Mouse (Mus musculus) liver, embryonic 16.5 days (tissue): Measurements from ENCODE around the gene Tubd1. TPM values are rescaled to one million over a fixed set of nuclear protein-coding genes. Genes with fewer than 3 reads are reported as not detected.

Source experiments
- ATAC-seq: fragments of 200-750 bp; cut with Nextera tagmentation; 2 replicates; pipeline ENCODE4 v1.8.0; 2017; ENCODE audit warnings: low read depth, mild to moderate bottlenecking, moderate number of reproducible peaks, moderate library complexity
- H3K27ac ChIP-seq: fragments of 300-500 bp; sonication (generic); 2 replicates; pipeline ENCODE4 v1.5.1; 2014; ENCODE audit warnings: mild to moderate bottlenecking, low read length
- H3K27me3 ChIP-seq: fragments of 300-500 bp; sonication (generic); 2 replicates; pipeline ENCODE4 v1.6.1; 2014; ENCODE audit warnings: low read depth, low read length, mixed read lengths; ENCODE audit not compliant: control insufficient read depth, insufficient read depth
- H3K36me3 ChIP-seq: fragments of 300-500 bp; sonication (generic); 2 replicates; pipeline ENCODE4 v1.6.1; 2014; ENCODE audit warnings: mild to moderate bottlenecking; ENCODE audit not compliant: control insufficient read depth, insufficient read depth
- H3K4me1 ChIP-seq: fragments of 300-500 bp; sonication (generic); 2 replicates; pipeline ENCODE4 v1.6.1; 2014; ENCODE audit warnings: low read depth, low read length, mixed read lengths; ENCODE audit not compliant: control insufficient read depth
- H3K4me2 ChIP-seq: fragments of 300-500 bp; sonication (generic); 2 replicates; pipeline ENCODE4 v1.6.1; 2014; ENCODE audit warnings: low read depth, low read length, mixed read lengths
- H3K4me3 ChIP-seq: fragments of 300-500 bp; sonication (generic); 2 replicates; pipeline ENCODE4 v1.5.1; 2014; ENCODE audit warnings: low read depth, mild to moderate bottlenecking, low read length
- H3K9ac ChIP-seq: fragments of 300-500 bp; sonication (generic); 2 replicates; pipeline ENCODE4 v1.6.1; 2014; ENCODE audit warnings: low read depth, low read length
- H3K9me3 ChIP-seq: fragments of 300-500 bp; sonication (generic); replicated peaks from 2 replicates; pipeline ENCODE4 v1.6.1; 2016; ENCODE audit warnings: low read length; ENCODE audit not compliant: control insufficient read depth
- WGBS: fragments of 180-500 bp; shearing (Covaris S2); extraction: QIAGEN DNeasy Blood & Tissue Kit; methylation state at CpG from one replicate; pipeline ENCODE4 v1.1.7; 2014; ENCODE audit not compliant: insufficient replicate concordance; 5-methylcytosine and 5-hydroxymethylcytosine counted together
- polyA plus RNA-seq: library from polyadenylated mRNA; unstranded; fragments of >200 nt; fragmentation: Nextera tagmentation; extraction: Ambion mirVana; gene quantifications from 2 replicates; pipeline ENCODE4 v1.2.1, GENCODE M21; 2015

The Tubd1 gene
- polyA plus RNA-seq, 1 experiment from 2014 or later, result 8.8 TPM

DNA sequence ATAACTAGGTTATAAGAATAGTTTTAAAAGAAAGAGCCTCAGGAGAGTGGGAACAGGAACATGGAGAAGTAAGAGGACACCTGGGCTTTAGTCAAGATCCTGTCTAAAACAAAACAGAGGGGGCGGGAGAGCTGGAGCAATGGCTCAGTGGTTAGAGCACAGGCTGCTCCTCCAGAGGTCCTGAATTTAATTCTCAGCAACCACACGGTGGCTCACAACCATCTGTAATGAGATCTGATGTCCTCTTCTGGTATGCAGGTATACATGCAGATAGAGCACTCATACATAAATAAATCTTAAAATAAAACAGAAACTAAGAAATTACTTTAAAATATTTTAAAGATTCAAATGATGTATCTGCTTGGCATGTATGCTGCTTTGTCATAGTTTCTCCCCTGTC lies 27.8 kb downstream of the Tubd1 start:
- Histone ChIP-seq H3K4me1 (peaks cover under 1% of the 10 kb centered on the region), H3K27ac (no peak overlapping the region), H3K4me2 (no peak overlapping the region), H3K9ac (no peak overlapping the region), H3K36me3 (no peaks in the 10 kb centered on the region), H3K4me3 (no peak overlapping the region), H3K27me3 (no peaks in the 10 kb centered on the region), H3K9me3 (no peaks in the 10 kb centered on the region)
- no peak for ATAC-seq
- WGBS, result 52% methylated on average over 2 of the region's 2 CpGs

DNA sequence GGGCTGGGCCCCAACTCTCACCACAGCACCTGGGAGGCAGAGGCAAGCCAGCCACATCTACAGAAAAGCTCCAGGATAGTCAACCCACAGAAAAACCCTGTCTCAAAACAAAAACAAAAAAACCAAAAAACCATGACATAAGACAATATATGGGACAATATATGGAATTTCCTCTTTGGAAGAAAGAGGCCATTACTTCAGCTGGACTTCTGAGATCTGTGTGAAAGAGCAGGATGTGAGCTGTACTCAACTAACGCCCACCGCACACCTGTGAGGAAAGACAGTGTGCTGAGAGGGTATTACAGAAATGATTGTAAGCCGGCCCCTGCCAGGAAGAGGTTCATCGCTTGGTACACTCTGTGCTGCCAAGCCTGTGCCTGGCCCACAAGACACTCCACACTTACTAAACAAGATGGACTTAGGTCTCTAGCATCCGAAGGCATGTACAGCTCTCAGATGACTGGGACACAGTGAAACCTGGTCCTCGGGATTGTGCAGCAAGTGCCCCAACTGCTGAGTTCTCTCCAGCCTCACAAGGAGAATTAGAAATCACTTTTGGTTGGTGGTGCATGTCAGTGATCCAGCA lies 28.9 kb downstream of the Tubd1 start:
- Histone ChIP-seq H3K4me3 (no peak overlapping the region), H3K4me2 (no peak overlapping the region), H3K27ac (no peak overlapping the region), H3K27me3 (no peaks in the 10 kb centered on the region), H3K9me3 (no peaks in the 10 kb centered on the region), H3K9ac (no peak overlapping the region), H3K4me1 (peaks cover 3% of the 10 kb centered on the region), H3K36me3 (no peaks in the 10 kb centered on the region)
- WGBS, result 76% methylated on average over 6 of the region's 6 CpGs
- ATAC-seq, result no peak

DNA sequence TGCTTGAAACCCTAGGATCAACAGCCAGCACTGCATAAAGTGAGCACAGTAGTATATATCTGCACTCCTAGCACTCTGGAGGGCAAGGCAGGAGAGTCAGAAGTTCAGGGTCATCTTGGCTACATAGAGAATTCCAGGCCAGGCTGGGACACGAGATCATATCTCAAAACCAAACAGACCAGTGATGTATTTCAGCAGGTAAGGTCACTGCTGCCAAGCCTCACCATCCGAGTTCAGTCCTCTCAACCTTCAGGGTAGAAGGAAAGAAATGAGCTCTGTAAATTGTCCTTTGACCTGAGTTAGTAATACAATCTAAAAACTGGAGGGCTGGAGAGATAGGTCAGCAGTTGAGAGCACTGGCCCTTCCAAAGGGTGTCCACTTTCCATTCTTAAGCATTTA lies 29.6 kb downstream of the Tubd1 start:
- H3K4me1 ChIP-seq, result peaks cover 10% of the 10 kb centered on the region
- H3K4me3 ChIP-seq, result no peak overlapping the region
- H3K9ac ChIP-seq, result no peak overlapping the region
- no peaks in the 10 kb centered on the region for H3K36me3 ChIP-seq
- 0 out of 2 replicates have a peak overlapping the region, but pooled peaks have one; percentile 20 for H3K27ac ChIP-seq
- 45% methylated on average over 2 of the region's 2 CpGs for WGBS
- ATAC-seq, result peak; percentile 22; the same call in 1 of the 2 replicates
- H3K9me3 ChIP-seq, result no peaks in the 10 kb centered on the region
- no peaks in the 10 kb centered on the region for H3K27me3 ChIP-seq
- no peak overlapping the region for H3K4me2 ChIP-seq

DNA sequence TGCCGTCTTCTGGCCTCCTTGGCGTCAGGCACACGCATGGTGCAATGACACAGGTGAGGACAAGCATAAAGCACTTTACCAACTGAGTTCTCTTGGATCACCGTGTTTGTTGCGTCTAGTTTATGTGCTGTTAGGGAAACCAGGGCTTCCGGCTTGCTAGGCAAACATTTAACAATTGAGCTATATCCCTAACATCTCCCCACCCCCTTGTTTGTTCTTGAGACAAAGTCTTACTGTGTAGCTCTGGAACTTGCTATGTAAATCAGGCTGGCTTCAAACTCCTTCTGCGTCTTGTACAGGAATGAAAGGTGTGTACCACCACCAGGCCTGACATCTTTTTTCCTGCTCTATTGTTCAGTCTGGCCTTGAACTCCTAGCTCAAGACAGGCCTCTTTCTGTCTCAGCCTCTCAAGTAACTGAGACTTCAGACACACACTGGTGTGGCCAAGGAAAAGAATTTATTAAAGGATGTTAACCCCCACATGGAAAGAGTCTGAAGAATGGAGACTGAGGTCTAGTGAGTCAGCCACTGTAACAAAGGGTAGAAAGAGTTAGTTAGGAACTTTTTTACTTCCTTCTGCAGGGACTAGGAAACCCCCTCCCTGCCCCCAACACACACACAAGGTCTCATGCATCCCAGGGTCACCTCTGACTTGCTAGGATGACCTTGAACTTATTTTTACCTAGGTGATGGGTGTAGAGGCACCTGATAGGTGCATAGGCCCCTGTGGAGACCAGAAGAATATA lies 31.0 kb downstream of the Tubd1 start:
- H3K4me3 ChIP-seq, result no peak overlapping the region
- no peak overlapping the region for H3K4me2 ChIP-seq
- H3K36me3 ChIP-seq, result no peaks in the 10 kb centered on the region
- no peak overlapping the region for H3K9ac ChIP-seq
- 72% methylated on average over 7 of the region's 7 CpGs for WGBS
- no peak for ATAC-seq
- H3K27me3 ChIP-seq, result no peaks in the 10 kb centered on the region
- no peaks in the 10 kb centered on the region for H3K9me3 ChIP-seq
- H3K4me1 ChIP-seq, result peaks cover 24% of the 10 kb centered on the region
- H3K27ac ChIP-seq, result no peak overlapping the region

DNA sequence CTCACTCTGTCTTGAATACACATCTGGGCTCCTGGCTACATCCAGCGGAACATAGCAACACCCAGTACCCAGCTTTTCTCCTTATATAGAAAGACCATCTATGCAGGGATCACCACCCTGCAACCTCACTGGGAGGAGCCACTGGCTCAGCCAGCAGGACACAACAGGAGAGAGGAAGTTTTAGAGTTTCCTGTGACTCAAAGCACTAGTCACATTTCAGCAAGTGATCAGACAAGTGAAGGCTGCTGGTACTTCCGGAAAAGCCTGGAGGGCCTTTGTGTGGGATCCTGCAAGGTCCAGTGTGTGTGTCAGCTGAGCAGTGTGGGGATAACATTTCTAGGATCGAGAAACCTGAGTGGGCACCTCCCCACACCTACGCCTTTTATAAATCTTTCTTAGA lies 32.4 kb downstream of the Tubd1 start:
- no peak for ATAC-seq
- no peaks in the 10 kb centered on the region for H3K9me3 ChIP-seq
- H3K27ac ChIP-seq, result peak overlapping the region; percentile 15; the same call in 1 of the 2 replicates
- no peaks in the 10 kb centered on the region for H3K36me3 ChIP-seq
- H3K4me3 ChIP-seq, result no peak overlapping the region
- 42% methylated on average over 4 of the region's 4 CpGs for WGBS
- peaks cover 33% of the 10 kb centered on the region for H3K4me1 ChIP-seq
- H3K4me2 ChIP-seq, result no peak overlapping the region
- no peak overlapping the region for H3K9ac ChIP-seq
- no peaks in the 10 kb centered on the region for H3K27me3 ChIP-seq

DNA sequence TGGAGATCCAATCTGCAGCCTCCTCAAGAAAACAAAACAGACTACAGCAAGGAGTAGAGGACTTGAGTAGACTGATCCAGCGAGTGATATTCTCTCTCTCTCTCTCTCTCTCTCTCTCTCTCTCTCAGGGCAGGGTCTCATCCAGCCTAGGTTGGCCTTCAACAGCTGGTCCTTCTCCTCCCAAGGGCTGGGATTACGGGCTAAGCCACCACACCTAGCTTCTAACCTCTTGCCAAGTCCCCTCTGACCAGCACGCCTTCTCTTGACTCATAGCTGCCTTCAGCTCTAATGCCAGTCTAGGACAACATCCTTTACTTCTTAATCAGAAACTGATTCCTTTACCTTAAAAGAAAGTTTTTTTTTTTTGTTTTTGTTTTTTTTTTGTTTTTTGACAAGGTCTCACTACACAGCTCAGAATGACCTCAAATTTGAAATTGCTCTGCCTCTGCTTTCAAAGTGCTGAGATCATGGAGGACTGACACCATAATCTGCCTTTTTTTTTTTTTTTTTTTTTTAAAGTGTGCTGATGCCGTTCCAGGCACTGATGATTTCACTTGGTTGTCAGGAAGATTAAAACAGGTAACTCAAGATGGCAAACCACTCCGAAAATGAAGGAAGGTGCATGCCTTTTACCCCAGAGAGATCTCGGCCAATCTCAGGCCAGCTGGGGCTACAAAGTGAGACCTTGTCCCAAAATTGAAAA lies 33.5 kb downstream of the Tubd1 start:
- 58% methylated on average over 6 of the region's 6 CpGs for WGBS
- H3K36me3 ChIP-seq, result no peaks in the 10 kb centered on the region
- peaks cover 34% of the 10 kb centered on the region for H3K4me1 ChIP-seq

DNA sequence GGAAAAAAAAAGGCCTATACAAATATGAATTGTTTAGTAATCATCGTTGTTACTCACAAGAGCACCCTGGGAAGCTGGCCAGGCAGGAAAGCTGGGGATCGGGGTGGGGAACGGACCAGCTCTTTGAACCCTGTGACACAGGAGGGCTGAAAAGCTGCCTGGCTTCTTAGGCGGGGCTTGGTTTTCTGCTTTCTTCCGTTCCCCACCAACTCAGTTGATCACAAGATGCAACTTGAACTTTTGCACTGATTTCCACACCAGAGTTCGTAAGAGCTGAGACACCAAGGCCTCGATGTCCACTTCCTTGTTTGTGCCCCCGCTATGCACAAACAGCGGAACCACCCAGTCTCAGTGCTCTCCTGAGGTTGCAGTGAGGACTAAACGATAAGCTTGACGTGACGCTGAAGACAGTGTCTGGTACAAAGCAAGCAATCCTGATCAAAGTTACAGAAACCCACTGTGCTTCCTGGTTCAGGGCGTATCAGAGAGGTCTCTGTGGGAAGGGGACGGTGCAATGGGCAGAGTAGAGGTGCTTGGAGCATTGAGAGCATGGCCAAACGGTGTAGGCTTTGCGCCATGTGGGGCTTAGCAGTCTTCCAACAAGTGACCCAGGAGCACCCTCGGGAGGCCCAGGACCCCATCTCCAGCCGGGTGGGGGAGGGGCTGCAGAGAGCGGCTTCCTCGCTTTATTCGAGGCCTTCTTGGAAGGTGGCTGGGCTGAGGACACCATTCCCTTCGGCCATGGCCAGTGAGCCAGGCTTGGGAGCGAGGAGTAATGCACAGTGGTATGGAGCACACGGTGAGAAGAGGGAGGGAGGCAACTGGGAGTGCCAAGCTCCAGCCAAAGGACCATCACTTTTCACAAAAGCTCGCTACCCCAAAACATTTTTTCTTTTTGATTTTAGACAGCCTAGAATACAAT lies 34.3 kb downstream of the Tubd1 start:
- H3K9ac ChIP-seq, result no peak overlapping the region
- peaks cover 37% of the 10 kb centered on the region for H3K4me1 ChIP-seq
- H3K36me3 ChIP-seq, result no peaks in the 10 kb centered on the region
- 43% methylated on average over 25 of the region's 25 CpGs for WGBS
- H3K4me3 ChIP-seq, result no peak overlapping the region
- peak overlapping the region; percentile 68 for H3K27ac ChIP-seq
- ATAC-seq, result peak; percentile 26; the same call in 1 of the 2 replicates
- H3K9me3 ChIP-seq, result no peaks in the 10 kb centered on the region
- H3K4me2 ChIP-seq, result peak overlapping the region; percentile 22
- H3K27me3 ChIP-seq, result no peaks in the 10 kb centered on the region

More for the DNA sequence above, 33.5 kb downstream of the Tubd1 start:
- Histone ChIP-seq H3K27me3 (no peaks in the 10 kb centered on the region), H3K27ac (no peak overlapping the region; the same call in 1 of the 2 replicates), H3K4me2 (no peak overlapping the region), H3K9me3 (no peaks in the 10 kb centered on the region), H3K9ac (no peak overlapping the region), H3K4me3 (no peak overlapping the region)
- no peak for ATAC-seq

DNA sequence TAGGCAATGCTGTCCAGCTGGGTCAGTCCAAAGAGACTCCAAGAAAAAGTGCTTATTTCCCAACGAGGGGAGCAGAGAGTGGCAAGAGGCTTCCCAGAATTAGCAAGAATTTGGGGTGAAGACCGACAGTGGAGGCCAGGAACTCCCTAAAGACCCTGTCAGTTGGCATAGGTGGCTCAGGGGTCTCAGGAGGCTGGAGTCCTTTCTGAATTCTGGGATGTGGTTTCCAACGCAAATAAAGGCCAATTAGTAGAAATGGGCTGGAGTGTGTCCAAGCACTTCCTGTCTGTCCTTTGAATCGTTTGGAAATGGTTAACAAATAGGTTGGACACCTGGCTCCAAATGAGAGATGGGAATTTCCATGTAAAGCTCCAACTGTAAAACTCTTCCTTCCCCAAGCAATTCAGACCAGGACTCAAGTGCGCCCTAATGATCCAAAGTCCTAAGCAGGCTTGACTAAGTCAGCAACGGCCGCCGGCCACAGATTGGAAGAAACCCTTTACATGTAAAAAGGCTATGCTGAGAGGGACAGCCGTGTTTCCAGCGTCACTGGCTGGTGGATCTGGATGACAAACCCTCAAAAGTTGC lies 35.0 kb downstream of the Tubd1 start:
- no peak for ATAC-seq
- H3K9me3 ChIP-seq, result no peaks in the 10 kb centered on the region
- H3K36me3 ChIP-seq, result no peaks in the 10 kb centered on the region; the same call in 1 of the 2 replicates

More for the DNA sequence above, 35.0 kb downstream of the Tubd1 start:
- 71% methylated on average over 10 of the region's 10 CpGs for WGBS
- Histone ChIP-seq H3K4me1 (peaks cover 42% of the 10 kb centered on the region), H3K27ac (peak overlapping the region; percentile 68), H3K27me3 (no peaks in the 10 kb centered on the region), H3K4me2 (no peak overlapping the region), H3K9ac (no peak overlapping the region), H3K4me3 (no peak overlapping the region)
